Mouse (Mus musculus): ENCODE measurements around the gene Tubb1. TPM values are rescaled to one million over a fixed set of nuclear protein-coding genes. Genes with fewer than 3 reads are reported as not detected.

The Tubb1 gene
- polyA plus RNA-seq, 1 experiment from 2014 or later, result 3.8 TPM

- H3K4me2 ChIP-seq, result peak within 1 kb of the TSS; percentile 68
- H3K27me3 ChIP-seq, result no peaks in the 10 kb centered on the region
- H3K4me1 ChIP-seq (replicated peaks), result peaks cover 28% of the 10 kb centered on the region
- H3K4me3 ChIP-seq, result peak within 1 kb of the TSS; percentile 63
- WGBS, result 1% methylated on average over 51 of the region's 53 CpGs
- H3K27ac ChIP-seq, result peak within 1 kb of the TSS; percentile 76
- H3K9ac ChIP-seq, result peak within 1 kb of the TSS; percentile 69
- H3K36me3 ChIP-seq, result peaks cover 10% of the 10 kb centered on the region
- peak; percentile 99 for ATAC-seq (replicated peaks; ENCODE audit: insufficient number of reproducible peaks, insufficient read depth, low FRiP score, low read depth)
- H3K9me3 ChIP-seq (replicated peaks), result no peaks in the 10 kb centered on the region
Measured at GRCm38 (mm10) chr2:174472818-174473549, 22.5 kb downstream of the Tubb1 start, which contains the start of gene Prelid3b. TSS of gene Prelid3b (minus strand) at chr2:174473081.

DNA sequence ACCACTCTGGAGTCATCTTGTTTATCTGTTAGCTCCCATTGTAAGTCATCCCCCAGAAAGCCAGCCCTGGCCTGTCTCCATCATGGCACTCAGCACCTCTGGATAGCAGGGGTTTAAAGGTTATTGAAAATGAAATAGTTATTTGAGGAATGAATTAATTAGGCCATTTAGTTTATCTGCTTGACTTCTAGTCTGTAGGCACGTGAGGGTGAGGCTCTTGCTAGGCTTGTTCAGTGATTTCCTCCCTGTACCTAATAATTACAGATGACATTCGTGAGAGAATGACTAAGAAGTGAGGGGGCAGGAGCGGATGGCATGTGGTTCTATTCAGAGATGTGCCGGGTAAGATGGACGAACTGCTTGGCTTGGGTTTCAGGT, 23.0 kb downstream of the Tubb1 start:
- Histone ChIP-seq H3K27me3 (no peaks in the 10 kb centered on the region), H3K9me3 (replicated peaks) (no peaks in the 10 kb centered on the region), H3K4me2 (peak overlapping the region; percentile 68), H3K4me1 (replicated peaks) (peaks cover 28% of the 10 kb centered on the region), H3K36me3 (peaks cover 5% of the 10 kb centered on the region), H3K27ac (peak overlapping the region; percentile 73), H3K9ac (0 out of 2 replicates have a peak overlapping the region, but pooled peaks have one; percentile 47), H3K4me3 (peak overlapping the region; percentile 63)
- 80% methylated on average over 5 of the region's 5 CpGs for WGBS
- no peak for ATAC-seq (replicated peaks; ENCODE audit: insufficient number of reproducible peaks, insufficient read depth, low FRiP score, low read depth)

- no peak overlapping the region for H3K4me2 ChIP-seq
- peaks cover 4% of the 10 kb centered on the region; the same call in 1 of the 2 replicates for H3K4me1 ChIP-seq (replicated peaks)
- H3K4me3 ChIP-seq, result no peak overlapping the region
- H3K36me3 ChIP-seq, result no peaks in the 10 kb centered on the region
- 65% methylated on average over 3 of the region's 3 CpGs for WGBS
- H3K27me3 ChIP-seq, result no peaks in the 10 kb centered on the region
- H3K9ac ChIP-seq, result no peak overlapping the region
- no peak for ATAC-seq (replicated peaks; ENCODE audit: insufficient number of reproducible peaks, insufficient read depth, low FRiP score, low read depth)
- H3K27ac ChIP-seq, result no peak overlapping the region
- no peaks in the 10 kb centered on the region; the same call in 1 of the 2 replicates for H3K9me3 ChIP-seq (replicated peaks)
Measured at GRCm38 (mm10) chr2:174477543-174478319, 27.2 kb downstream of the Tubb1 start.

- WGBS, result 65% methylated on average over 5 of the region's 5 CpGs
- Histone ChIP-seq H3K9me3 (replicated peaks) (no peaks in the 10 kb centered on the region; the same call in 1 of the 2 replicates), H3K4me3 (no peak overlapping the region), H3K36me3 (no peaks in the 10 kb centered on the region), H3K27ac (no peak overlapping the region), H3K27me3 (no peaks in the 10 kb centered on the region), H3K4me1 (replicated peaks) (no peaks in the 10 kb centered on the region), H3K9ac (no peak overlapping the region), H3K4me2 (no peak overlapping the region)
- no peak for ATAC-seq (replicated peaks; ENCODE audit: insufficient number of reproducible peaks, insufficient read depth, low FRiP score, low read depth)
Measured at GRCm38 (mm10) chr2:174478746-174479145, 28.3 kb downstream of the Tubb1 start.

DNA sequence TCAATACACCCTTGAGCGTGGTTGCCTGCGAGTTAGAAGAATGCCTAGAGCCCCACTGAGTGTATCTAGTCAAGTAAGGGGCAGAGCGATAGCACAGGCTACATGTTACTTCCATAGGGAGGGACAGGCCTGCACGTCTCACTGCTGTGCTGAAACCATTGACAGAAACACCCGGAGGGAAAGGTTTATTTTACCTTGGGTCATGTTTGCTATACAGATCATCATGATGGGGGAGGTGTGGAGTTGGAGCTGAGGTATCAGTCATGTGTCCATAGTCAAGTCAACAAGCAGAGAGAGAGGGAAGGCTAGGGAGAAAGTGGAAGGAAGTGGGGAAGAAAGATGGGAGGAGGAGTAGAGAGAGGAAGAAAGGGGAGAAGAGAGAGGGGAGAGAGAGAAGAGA, 36.5 kb downstream of the Tubb1 start:
- no peak for ATAC-seq (replicated peaks; ENCODE audit: insufficient number of reproducible peaks, insufficient read depth, low FRiP score, low read depth)
- H3K27me3 ChIP-seq, result no peaks in the 10 kb centered on the region
- H3K4me3 ChIP-seq, result no peak overlapping the region
- no peaks in the 10 kb centered on the region; the same call in 1 of the 2 replicates for H3K9me3 ChIP-seq (replicated peaks)
- no peak overlapping the region for H3K4me2 ChIP-seq
- H3K36me3 ChIP-seq, result no peaks in the 10 kb centered on the region
- H3K9ac ChIP-seq, result no peak overlapping the region
- no peaks in the 10 kb centered on the region for H3K4me1 ChIP-seq (replicated peaks)
- WGBS, result 79% methylated on average over 5 of the region's 5 CpGs
- no peak overlapping the region for H3K27ac ChIP-seq

DNA sequence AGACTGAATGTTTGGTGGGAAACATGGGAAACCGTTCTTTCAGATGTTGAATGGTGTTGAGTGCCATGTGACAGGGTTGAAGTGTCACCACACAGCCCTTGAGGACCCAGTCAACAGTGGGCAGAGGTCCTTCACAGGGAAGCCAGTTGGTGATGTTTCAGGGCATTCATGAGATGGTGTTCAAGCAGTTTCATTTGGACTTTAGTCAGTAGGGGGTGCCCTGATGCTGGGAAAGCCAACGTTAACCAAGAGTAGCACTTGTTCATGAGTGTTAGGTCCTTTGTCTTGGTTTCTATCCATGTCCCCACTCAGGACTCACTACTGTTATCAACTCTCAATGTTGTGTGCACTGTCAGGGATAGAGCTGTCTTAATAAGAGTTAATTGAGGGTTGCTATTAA, 42.4 kb downstream of the Tubb1 start:
- WGBS, result 51% methylated on average over 2 of the region's 2 CpGs
- no peaks in the 10 kb centered on the region for H3K9me3 ChIP-seq (replicated peaks)
- no peak for ATAC-seq (replicated peaks; ENCODE audit: insufficient number of reproducible peaks, insufficient read depth, low FRiP score, low read depth)

GRCm38 (mm10) chr2:174500814-174501503, 50.5 kb downstream of the Tubb1 start:
- H3K9ac ChIP-seq, result no peak overlapping the region
- H3K36me3 ChIP-seq, result no peaks in the 10 kb centered on the region
- no peak overlapping the region for H3K4me2 ChIP-seq
- 84% methylated on average over 14 of the region's 14 CpGs for WGBS
- H3K27me3 ChIP-seq, result no peaks in the 10 kb centered on the region
- H3K4me3 ChIP-seq, result no peak overlapping the region
- no peaks in the 10 kb centered on the region for H3K9me3 ChIP-seq (replicated peaks)
- no peak for ATAC-seq (replicated peaks; ENCODE audit: insufficient number of reproducible peaks, insufficient read depth, low FRiP score, low read depth)
- H3K27ac ChIP-seq, result no peak overlapping the region
- 0 out of 2 replicates have a peak, but pooled peaks cover 7% of the 10 kb centered on the region for H3K4me1 ChIP-seq (replicated peaks)

More for the DNA sequence above, 42.4 kb downstream of the Tubb1 start:
- H3K27me3 ChIP-seq, result no peaks in the 10 kb centered on the region
- H3K27ac ChIP-seq, result no peak overlapping the region
- H3K9ac ChIP-seq, result no peak overlapping the region
- H3K4me2 ChIP-seq, result no peak overlapping the region
- H3K4me1 ChIP-seq (replicated peaks), result no peaks in the 10 kb centered on the region
- H3K36me3 ChIP-seq, result no peaks in the 10 kb centered on the region
- H3K4me3 ChIP-seq, result no peak overlapping the region

GRCm38 (mm10) chr2:174501517-174501916, 51.0 kb downstream of the Tubb1 start:
- Histone ChIP-seq H3K4me3 (no peak overlapping the region), H3K4me2 (no peak overlapping the region), H3K4me1 (replicated peaks) (0 out of 2 replicates have a peak, but pooled peaks cover 7% of the 10 kb centered on the region), H3K27ac (no peak overlapping the region), H3K9ac (no peak overlapping the region), H3K9me3 (replicated peaks) (no peaks in the 10 kb centered on the region), H3K36me3 (no peaks in the 10 kb centered on the region), H3K27me3 (no peaks in the 10 kb centered on the region)
- ATAC-seq (replicated peaks; ENCODE audit: insufficient number of reproducible peaks, insufficient read depth, low FRiP score, low read depth), result no peak
- WGBS, result 84% methylated on average over 8 of the region's 8 CpGs

DNA sequence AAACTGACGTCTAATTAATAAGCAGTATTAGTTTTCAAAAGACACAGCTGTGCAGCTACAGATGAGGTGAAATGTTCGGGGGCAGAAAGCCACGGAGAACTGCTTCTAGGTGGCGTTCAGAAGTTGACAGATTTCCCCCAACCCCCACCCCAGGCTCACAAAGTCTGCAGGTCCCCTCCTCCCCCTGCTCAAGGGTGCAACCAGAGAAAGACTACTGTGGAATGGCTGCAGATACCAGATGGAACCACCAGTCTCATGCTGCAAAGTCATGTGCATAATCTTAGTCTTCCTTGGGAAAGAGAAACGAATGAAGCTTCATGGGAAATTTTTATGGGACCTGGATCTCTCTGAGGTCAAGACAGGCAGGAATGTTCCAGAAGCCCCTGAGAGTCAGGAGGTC, 51.8 kb downstream of the Tubb1 start:
- Histone ChIP-seq H3K4me2 (no peak overlapping the region), H3K4me1 (replicated peaks) (0 out of 2 replicates have a peak, but pooled peaks cover 7% of the 10 kb centered on the region)
- WGBS, result 50% methylated on average over 5 of the region's 5 CpGs

DNA sequence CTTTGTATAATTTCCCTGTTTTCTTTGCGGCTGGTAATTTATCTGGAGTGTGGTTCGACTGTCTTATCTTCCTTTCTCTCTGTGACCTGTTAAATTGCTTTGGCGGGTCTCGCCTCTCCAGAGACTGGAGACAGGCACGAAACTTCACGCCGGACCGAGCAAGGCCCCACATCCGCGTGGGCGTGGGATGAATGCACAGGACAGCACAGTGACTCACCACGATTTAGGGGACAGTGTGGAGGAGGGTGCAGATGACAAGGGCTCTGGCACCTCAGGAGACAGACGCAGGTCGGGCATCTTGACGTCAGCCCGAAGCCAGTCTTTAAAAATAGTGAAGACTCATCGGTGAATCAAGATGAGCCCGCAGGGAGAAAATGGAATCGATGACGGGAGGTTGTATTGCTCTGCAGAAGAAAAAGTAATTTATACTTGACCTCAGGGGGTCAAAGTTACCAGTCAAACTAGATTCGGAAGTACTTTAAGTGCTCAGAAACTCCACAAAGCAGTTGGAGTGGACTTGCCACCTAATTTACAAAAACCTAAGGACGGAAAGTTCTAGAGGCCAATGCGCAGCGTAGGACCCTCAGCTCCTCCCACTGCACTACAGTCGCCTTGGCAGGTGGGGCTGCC, 52.5 kb downstream of the Tubb1 start:
- Histone ChIP-seq H3K4me2 (peak overlapping the region; percentile 31), H3K27me3 (no peaks in the 10 kb centered on the region), H3K4me1 (replicated peaks) (0 out of 2 replicates have a peak, but pooled peaks cover 7% of the 10 kb centered on the region), H3K9ac (no peak overlapping the region), H3K36me3 (no peaks in the 10 kb centered on the region), H3K27ac (no peak overlapping the region), H3K4me3 (no peak overlapping the region), H3K9me3 (replicated peaks) (no peaks in the 10 kb centered on the region)
- no peak for ATAC-seq (replicated peaks; ENCODE audit: insufficient number of reproducible peaks, insufficient read depth, low FRiP score, low read depth)
- 45% methylated on average over 25 of the region's 25 CpGs for WGBS

More for the DNA sequence above, 51.8 kb downstream of the Tubb1 start:
- Histone ChIP-seq H3K9ac (no peak overlapping the region), H3K9me3 (replicated peaks) (no peaks in the 10 kb centered on the region), H3K36me3 (no peaks in the 10 kb centered on the region), H3K27ac (no peak overlapping the region), H3K27me3 (no peaks in the 10 kb centered on the region), H3K4me3 (no peak overlapping the region)
- ATAC-seq (replicated peaks; ENCODE audit: insufficient number of reproducible peaks, insufficient read depth, low FRiP score, low read depth), result no peak

Data from heart, embryonic 15.5 days (tissue).